Mouse (Mus musculus) thymus, postnatal 36 days (tissue): ENCODE data around the gene Abhd14b.

Experiments used
- DNase-seq, 2 experiments: peaks; one replicate each; pipeline ENCODE4 v3.0.0; 2022; ENCODE audit warnings: mixed read lengths in 2 of 2

Gene Abhd14b

GRCm38 (mm10) chr9:106429221-106430014, 17.8 kb upstream of the Abhd14b start, which contains the start of gene Rpl29:
TSS of gene Rpl29 (plus strand) at chr9:106429454.
- DNase-seq: peak; percentile 93 to 94

GRCm38 (mm10) chr9:106430015-106430264, 17.3 kb upstream of the Abhd14b start:
- DNase-seq: no peak

- DNase-seq: no peak
These were observed 13.9 kb upstream of the Abhd14b start for GRCm38 (mm10) chr9:106433389-106433788.

- no peak for DNase-seq
These were observed 10.7 kb upstream of the Abhd14b start for GRCm38 (mm10) chr9:106436566-106436965.

- no peak for DNase-seq
These were observed 4.6 kb upstream of the Abhd14b start for GRCm38 (mm10) chr9:106442680-106443079.

- DNase-seq: no peak
These were observed 2.4 kb upstream of the Abhd14b start for GRCm38 (mm10) chr9:106444836-106445235.

- DNase-seq: no peak
These were observed 692 bp downstream of the Abhd14b start for GRCm38 (mm10) chr9:106447951-106448350.

- DNase-seq: peak; percentile 56 to 66
These were observed 1.3 kb downstream of the Abhd14b start for GRCm38 (mm10) chr9:106448498-106449031.

GRCm38 (mm10) chr9:106449947-106450346, 2.7 kb downstream of the Abhd14b start:
- no peak for DNase-seq

- no peak for DNase-seq
These were observed 3.4 kb downstream of the Abhd14b start for GRCm38 (mm10) chr9:106450661-106451060.

GRCm38 (mm10) chr9:106451298-106451697, 4.0 kb downstream of the Abhd14b start:
- no peak for DNase-seq

GRCm38 (mm10) chr9:106451899-106452298, 4.6 kb downstream of the Abhd14b start:
- DNase-seq: no peak

- no peak for DNase-seq
These were observed 5.1 kb downstream of the Abhd14b start for GRCm38 (mm10) chr9:106452351-106452750.

GRCm38 (mm10) chr9:106452821-106453220, 5.6 kb downstream of the Abhd14b start:
- peak in 1 of 2 experiments; percentile 39 for DNase-seq

GRCm38 (mm10) chr9:106453271-106454070, 6.2 kb downstream of the Abhd14b start, which contains the start of gene Pcbp4:
TSS of gene Pcbp4 (plus strand) at chr9:106453291.
- DNase-seq: peak; percentile 38 to 46

GRCm38 (mm10) chr9:106454071-106454761, 7.0 kb downstream of the Abhd14b start:
- no peak for DNase-seq

- no peak for DNase-seq
These were observed 7.8 kb downstream of the Abhd14b start for GRCm38 (mm10) chr9:106454888-106455681.

GRCm38 (mm10) chr9:106456325-106457162, 9.3 kb downstream of the Abhd14b start:
- DNase-seq: no peak

GRCm38 (mm10) chr9:106457163-106457559, 9.9 kb downstream of the Abhd14b start:
- DNase-seq: no peak

- DNase-seq: no peak
These were observed 10.7 kb downstream of the Abhd14b start for GRCm38 (mm10) chr9:106457920-106458319.

GRCm38 (mm10) chr9:106459946-106460345, 12.7 kb downstream of the Abhd14b start:
- DNase-seq: no peak
